Mouse (Mus musculus) liver, embryonic 14.5 days (tissue): ENCODE results near the gene Piwil1. TPM values are rescaled to one million over a fixed set of nuclear protein-coding genes. Genes with fewer than 3 reads are reported as not detected.

Source experiments
- ATAC-seq: fragments of 200-750 bp; cut with Nextera tagmentation; 2 replicates; pipeline ENCODE4 v1.8.0; 2017; ENCODE audit warnings: moderate number of reproducible peaks, mild to moderate bottlenecking, moderate library complexity; ENCODE audit not compliant: insufficient read depth
- DNase-seq, 3 experiments: peaks; one replicate each; pipeline ENCODE4 v3.0.0-alpha.2; 2012 to 2013; ENCODE audit warnings: low read depth in 3 of 3, low spot score in 3 of 3
- H3K27ac ChIP-seq: fragments of 300-500 bp; sonication (generic); 2 replicates; pipeline ENCODE4 v1.5.1; 2014; ENCODE audit warnings: moderate library complexity, mild to moderate bottlenecking, control low read depth, inconsistent platforms
- H3K27me3 ChIP-seq: fragments of 300-500 bp; sonication (generic); 2 replicates; pipeline ENCODE4 v1.6.1; 2014; ENCODE audit warnings: mild to moderate bottlenecking, low read length, moderate library complexity; ENCODE audit not compliant: control insufficient read depth, insufficient read depth
- H3K36me3 ChIP-seq: fragments of 300-500 bp; sonication (generic); replicated peaks from 2 replicates; pipeline ENCODE4 v1.6.1; 2014; ENCODE audit warnings: low read depth; ENCODE audit not compliant: control insufficient read depth, insufficient read depth
- H3K4me1 ChIP-seq, 2 experiments: fragments of 200-500 bp in 1 of 2; fragments of 300-500 bp in 1 of 2; sonication (generic) in 1 of 2; replicated peaks; 2 replicates each; pipeline ENCODE4 v1.6.1; 2012 to 2014; ENCODE audit warnings: antibody characterized with exemption in 1 of 2, inconsistent platforms in 1 of 2, low read length in 1 of 2; ENCODE audit not compliant: control insufficient read depth in 2 of 2, insufficient read depth in 2 of 2
- H3K4me2 ChIP-seq: fragments of 300-500 bp; sonication (generic); 2 replicates; pipeline ENCODE4 v1.6.1; 2014; ENCODE audit warnings: low read depth, mild to moderate bottlenecking, control low read depth, moderate library complexity
- H3K4me3 ChIP-seq, 2 experiments: fragments of 200-500 bp in 1 of 2; fragments of 300-500 bp in 1 of 2; sonication (generic) in 1 of 2; 2 replicates each; pipeline ENCODE4 v1.5.1; 2012 to 2014; ENCODE audit warnings: low read depth in 2 of 2, low read length in 2 of 2, mild to moderate bottlenecking in 2 of 2, control low read depth in 1 of 2, inconsistent platforms in 1 of 2, moderate library complexity in 1 of 2; ENCODE audit not compliant: insufficient read depth in 1 of 2
- H3K9ac ChIP-seq: fragments of 300-500 bp; sonication (generic); replicated peaks from 2 replicates; pipeline ENCODE4 v1.6.1; 2014; ENCODE audit warnings: mild to moderate bottlenecking, control low read depth, moderate library complexity
- H3K9me3 ChIP-seq: fragments of 300-500 bp; sonication (generic); 2 replicates; pipeline ENCODE4 v1.6.1; 2016; ENCODE audit warnings: low read length, mixed read lengths; ENCODE audit not compliant: control insufficient read depth
- CTCF ChIP-seq: IDR thresholded peaks from 2 replicates; pipeline ENCODE4 v1.5.1; 2016; ENCODE audit warnings: antibody characterized with exemption, low read depth, control low read depth
- EP300 ChIP-seq: IDR thresholded peaks from 2 replicates; pipeline ENCODE4 v1.6.1; 2016; ENCODE audit warnings: antibody characterized with exemption, low read depth
- WGBS: fragments of 180-500 bp; shearing (Covaris S2); extraction: QIAGEN DNeasy Blood & Tissue Kit; methylation state at CpG from one replicate; pipeline ENCODE4 v1.1.7; 2014; ENCODE audit not compliant: insufficient replicate concordance; 5-methylcytosine and 5-hydroxymethylcytosine counted together
- polyA plus RNA-seq, 2 experiments: library from polyadenylated mRNA; depleted of rRNA in 1 of 2; stranded (reverse) in 1 of 2; unstranded in 1 of 2; fragments of >200 nt; fragmentation: Nextera tagmentation in 1 of 2; extraction: Ambion mirVana in 1 of 2; gene quantifications; 2 replicates each; pipeline versions ENCODE4 v1.2.1 to v1.2.3; 2012 to 2014

Gene Piwil1
- polyA plus RNA-seq, 2 experiments, result not detected

DNA sequence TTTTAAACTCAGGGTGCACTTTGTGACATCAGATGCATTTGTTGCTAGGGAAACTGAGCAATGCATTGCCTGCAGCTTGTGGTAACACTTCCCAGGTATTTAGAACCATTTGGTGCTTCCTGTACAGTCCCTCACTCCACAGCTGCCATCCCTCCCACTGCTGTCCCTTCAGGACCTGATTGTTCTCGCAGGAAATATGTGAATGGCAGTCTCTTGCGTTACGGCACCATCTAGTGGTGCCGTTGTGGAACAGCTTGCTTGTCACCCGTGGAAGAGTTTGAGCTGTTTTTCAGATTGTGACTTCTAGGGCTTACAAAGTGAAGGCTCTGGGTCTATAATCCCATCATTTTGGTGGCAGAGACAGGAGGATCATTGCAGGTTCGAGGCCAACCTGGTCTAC, 31.6 kb downstream of the Piwil1 start:
- H3K27ac ChIP-seq, result no peak overlapping the region
- no peaks in the 10 kb centered on the region for H3K4me1 ChIP-seq
- peak in 1 of 3 experiments; percentile 2 for DNase-seq
- WGBS, result 5% methylated on average over 6 of the region's 6 CpGs
- H3K36me3 ChIP-seq, result no peaks in the 10 kb centered on the region
- H3K9ac ChIP-seq, result no peak overlapping the region
- no peaks in the 10 kb centered on the region for H3K27me3 ChIP-seq
- no peaks in the 10 kb centered on the region for H3K9me3 ChIP-seq
- no peak for ATAC-seq
- TF ChIP-seq CTCF, result peak; percentile 68
- no peak for TF ChIP-seq EP300
- no peak overlapping the region for H3K4me2 ChIP-seq
- H3K4me3 ChIP-seq, result no peak overlapping the region

DNA sequence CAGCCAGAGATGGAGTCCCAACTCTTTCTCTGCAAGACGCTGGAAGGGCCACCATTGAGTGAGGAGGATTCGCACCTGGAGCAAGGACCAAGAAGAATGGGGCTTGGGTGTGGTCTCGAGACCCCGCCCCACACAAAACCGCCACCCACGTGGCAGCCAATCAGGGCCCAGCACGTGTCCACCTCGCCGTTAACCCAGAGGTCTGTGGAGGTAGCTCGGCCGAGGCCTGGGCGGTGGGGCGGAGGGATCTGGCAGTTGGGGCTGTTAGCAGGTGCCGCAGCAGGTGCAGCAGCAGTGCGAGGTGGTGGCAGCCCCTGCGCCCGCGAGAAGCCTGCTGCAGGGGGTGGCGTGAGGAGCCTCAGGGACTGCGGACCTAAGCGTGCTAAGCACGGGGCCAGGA, 33.6 kb downstream of the Piwil1 start:
- Histone ChIP-seq H3K9me3 (no peaks in the 10 kb centered on the region), H3K4me1 (no peaks in the 10 kb centered on the region), H3K36me3 (no peaks in the 10 kb centered on the region), H3K9ac (no peak overlapping the region), H3K4me2 (no peak overlapping the region), H3K4me3 (no peak overlapping the region), H3K27me3 (no peaks in the 10 kb centered on the region), H3K27ac (no peak overlapping the region)
- TF ChIP-seq EP300, result no peak
- TF ChIP-seq CTCF, result no peak
- DNase-seq (no peak), ATAC-seq (no peak)
- WGBS, result 59% methylated on average over 22 of the region's 22 CpGs

DNA sequence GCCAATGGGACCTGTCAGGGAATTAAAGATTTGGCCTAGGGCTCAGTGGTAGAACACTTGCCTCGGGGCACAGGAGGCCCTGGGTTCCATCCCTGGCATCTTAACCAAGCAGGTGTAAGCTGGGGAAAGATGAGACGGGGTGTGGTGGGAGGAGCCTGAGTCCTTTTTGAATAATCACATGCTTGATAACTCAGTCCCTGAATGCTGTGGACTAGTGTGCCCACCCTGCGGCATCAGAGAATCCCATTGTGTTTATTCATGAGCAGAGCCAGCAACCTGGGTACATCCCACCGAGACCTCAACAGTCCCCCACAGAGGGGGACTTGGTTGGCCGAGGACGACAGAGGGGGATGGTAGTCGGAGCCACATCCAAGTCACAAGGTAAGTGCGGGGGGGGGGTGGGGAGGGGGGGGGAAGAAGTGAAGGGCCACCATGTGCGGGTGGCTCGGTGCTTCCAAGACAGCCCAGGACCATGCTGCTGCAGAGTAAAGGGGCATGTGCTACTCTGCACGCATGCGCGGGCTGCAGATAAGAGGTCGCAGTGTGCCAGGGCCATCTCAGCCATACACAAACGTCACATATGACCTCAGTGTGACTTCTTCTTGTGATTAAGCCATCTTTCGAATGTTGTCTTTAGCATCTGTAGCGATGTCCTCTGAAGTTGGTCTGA, 37.0 kb downstream of the Piwil1 start:
- H3K4me2 ChIP-seq, result no peak overlapping the region
- WGBS, result 43% methylated on average over 15 of the region's 17 CpGs
- no peak overlapping the region for H3K9ac ChIP-seq
- no peak for DNase-seq
- no peak overlapping the region for H3K4me3 ChIP-seq
- H3K36me3 ChIP-seq, result no peaks in the 10 kb centered on the region
- no peaks in the 10 kb centered on the region for H3K4me1 ChIP-seq
- no peak for ATAC-seq
- TF ChIP-seq EP300 (no peak), CTCF (no peak)
- no peak overlapping the region for H3K27ac ChIP-seq
- H3K9me3 ChIP-seq, result no peaks in the 10 kb centered on the region
- H3K27me3 ChIP-seq, result no peaks in the 10 kb centered on the region

DNA sequence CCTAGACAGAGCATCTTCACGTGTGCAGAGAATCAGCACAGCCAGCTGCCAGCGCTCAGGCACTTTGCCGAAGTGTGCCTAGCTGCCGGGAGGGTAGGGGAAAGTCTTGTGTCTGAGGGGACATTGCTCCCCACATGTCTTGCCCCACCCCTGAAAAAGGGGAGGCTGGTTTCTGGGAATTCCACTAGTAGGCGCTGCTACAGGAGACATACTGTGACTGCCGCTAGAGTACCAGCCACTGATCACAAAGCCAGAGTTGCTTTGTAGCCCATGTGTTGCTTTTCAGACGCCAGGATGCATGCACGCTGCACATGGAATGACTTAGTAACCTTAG, 37.5 kb downstream of the Piwil1 start:
- no peaks in the 10 kb centered on the region for H3K9me3 ChIP-seq
- H3K9ac ChIP-seq, result no peak overlapping the region
- no peaks in the 10 kb centered on the region for H3K27me3 ChIP-seq
- DNase-seq (no peak), ATAC-seq (no peak)
- 36% methylated on average over 8 of the region's 8 CpGs for WGBS
- H3K4me2 ChIP-seq, result no peak overlapping the region
- no peak overlapping the region for H3K27ac ChIP-seq
- TF ChIP-seq EP300 (no peak), CTCF (no peak)
- H3K4me3 ChIP-seq, result no peak overlapping the region
- H3K4me1 ChIP-seq, result no peaks in the 10 kb centered on the region
- H3K36me3 ChIP-seq, result no peaks in the 10 kb centered on the region

DNA sequence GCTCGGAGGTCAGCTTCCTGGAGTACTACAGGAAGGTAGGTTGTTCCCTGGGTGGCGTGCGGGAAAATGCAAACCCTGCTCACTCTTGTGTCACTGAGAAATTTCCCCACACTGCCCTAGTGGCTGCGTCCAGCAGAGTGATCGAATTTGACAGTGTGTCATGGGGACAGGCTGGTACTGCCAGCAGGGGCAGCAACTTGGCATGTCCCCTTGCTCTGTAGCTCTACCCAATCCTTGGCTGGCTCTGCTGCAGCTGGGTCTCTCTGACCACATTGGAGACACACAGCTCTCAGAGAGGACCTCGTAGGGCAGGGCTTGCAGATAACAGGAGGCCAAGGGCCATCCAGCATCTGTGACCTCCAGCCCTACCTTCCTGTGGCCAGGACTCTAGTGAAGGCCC, 42.0 kb downstream of the Piwil1 start:
- H3K9me3 ChIP-seq, result no peaks in the 10 kb centered on the region
- DNase-seq (no peak), ATAC-seq (no peak)
- no peak overlapping the region for H3K4me3 ChIP-seq
- no peaks in the 10 kb centered on the region for H3K4me1 ChIP-seq
- no peaks in the 10 kb centered on the region for H3K27me3 ChIP-seq
- 60% methylated on average over 6 of the region's 6 CpGs for WGBS
- H3K4me2 ChIP-seq, result no peak overlapping the region
- H3K36me3 ChIP-seq, result no peaks in the 10 kb centered on the region
- TF ChIP-seq EP300 (no peak), CTCF (no peak)
- H3K27ac ChIP-seq, result no peak overlapping the region
- H3K9ac ChIP-seq, result no peak overlapping the region

DNA sequence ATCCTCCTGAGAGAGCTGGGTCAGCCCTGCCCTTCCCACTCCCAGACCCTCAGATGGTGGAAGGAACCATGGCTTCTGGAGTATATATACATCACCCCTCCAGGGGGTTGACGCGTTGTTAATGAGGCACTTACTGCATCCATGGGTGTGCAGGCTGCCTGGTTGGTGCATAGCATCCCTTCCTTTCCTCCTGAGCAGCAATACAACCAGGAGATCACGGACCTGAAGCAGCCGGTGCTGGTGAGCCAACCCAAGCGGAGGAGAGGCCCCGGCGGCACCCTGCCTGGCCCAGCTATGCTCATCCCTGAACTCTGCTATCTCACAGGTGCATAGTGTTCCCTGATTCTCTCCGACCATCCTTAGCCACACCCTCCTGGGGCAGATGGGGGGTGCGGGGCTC, 42.9 kb downstream of the Piwil1 start:
- TF ChIP-seq EP300, result no peak
- no peak for TF ChIP-seq CTCF
- Histone ChIP-seq H3K4me2 (no peak overlapping the region), H3K4me3 (no peak overlapping the region), H3K9me3 (no peaks in the 10 kb centered on the region), H3K9ac (no peak overlapping the region), H3K27me3 (no peaks in the 10 kb centered on the region), H3K36me3 (no peaks in the 10 kb centered on the region), H3K27ac (no peak overlapping the region), H3K4me1 (no peaks in the 10 kb centered on the region)
- 67% methylated on average over 9 of the region's 9 CpGs for whole genome bisulfite sequencing
- ATAC-seq, result no peak
- no peak for DNase-seq
